Mouse (Mus musculus) bone marrow macrophage, adult 2 months (primary cell): ENCODE results near the gene Trarg1.

Experiments
- CTCF ChIP-seq: IDR thresholded peaks from 2 replicates; pipeline ENCODE4 v1.5.1; 2012; ENCODE audit warnings: low read depth, mild to moderate bottlenecking, low read length, moderate library complexity
- POLR2A ChIP-seq: IDR thresholded peaks from 2 replicates; pipeline ENCODE4 v1.6.1; 2012; ENCODE audit warnings: mild to moderate bottlenecking, low read depth, low read length, borderline replicate concordance

DNA sequence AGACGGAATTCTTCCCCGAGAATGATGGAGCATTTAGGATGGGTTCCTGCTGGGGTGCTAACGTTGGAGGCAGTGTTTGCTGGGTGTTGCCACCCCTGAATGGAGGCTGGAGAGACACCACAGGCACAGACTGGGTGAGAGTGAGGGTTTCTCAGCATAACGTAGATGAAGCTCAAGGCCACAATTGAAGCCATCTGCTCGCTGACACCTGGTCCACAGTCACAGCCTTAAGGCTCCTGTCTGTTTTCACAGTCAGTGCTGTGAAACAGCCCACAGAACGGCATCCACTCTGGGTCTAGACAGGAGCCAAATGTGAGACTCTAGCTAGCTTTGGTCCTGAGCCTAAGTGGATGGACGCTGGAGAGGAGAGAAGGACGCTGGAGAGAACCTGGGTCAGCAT, 5.4 kb upstream of the Trarg1 start:
- TF ChIP-seq CTCF (no peak), POLR2A (no peak)
